Mouse (Mus musculus) stomach, postnatal 0 days (tissue): Measurements from ENCODE around the gene Abl1. TPM values are rescaled to one million over a fixed set of nuclear protein-coding genes. Genes with fewer than 3 reads are reported as not detected.

Experiments used
- ATAC-seq: fragments of 200-750 bp; cut with Nextera tagmentation; 2 replicates; pipeline ENCODE4 v1.8.0; 2017; ENCODE audit not compliant: low FRiP score, low TSS enrichment
- DNase-seq: peaks from one replicate; pipeline ENCODE4 v3.0.0-alpha.2; 2016; ENCODE audit warnings: low spot score
- H3K27ac ChIP-seq: fragments of 300-500 bp; sonication (generic); replicated peaks from 2 replicates; pipeline ENCODE4 v1.5.1; 2014; ENCODE audit warnings: mild to moderate bottlenecking, control low read depth
- H3K27me3 ChIP-seq: fragments of 300-500 bp; sonication (generic); 2 replicates; pipeline ENCODE4 v1.6.1; 2014; ENCODE audit warnings: low read length; ENCODE audit not compliant: control insufficient read depth, insufficient read depth
- H3K36me3 ChIP-seq: fragments of 300-500 bp; sonication (generic); 2 replicates; pipeline ENCODE4 v1.6.1; 2014; ENCODE audit warnings: low read length, mixed read lengths; ENCODE audit not compliant: control insufficient read depth, insufficient read depth
- H3K4me1 ChIP-seq: fragments of 300-500 bp; sonication (generic); replicated peaks from 2 replicates; pipeline ENCODE4 v1.6.1; 2014; ENCODE audit warnings: antibody characterized with exemption; ENCODE audit not compliant: control insufficient read depth, insufficient read depth
- H3K4me2 ChIP-seq: fragments of 300-500 bp; sonication (generic); replicated peaks from 2 replicates; pipeline ENCODE4 v1.6.1; 2014; ENCODE audit warnings: low read depth, mild to moderate bottlenecking, control low read depth, moderate library complexity
- H3K4me3 ChIP-seq: fragments of 300-500 bp; sonication (generic); 2 replicates; pipeline ENCODE4 v1.5.1; 2014; ENCODE audit warnings: low read depth, low read length, control low read depth
- H3K9ac ChIP-seq: fragments of 300-500 bp; sonication (generic); 2 replicates; pipeline ENCODE4 v1.6.1; 2014; ENCODE audit warnings: mild to moderate bottlenecking, low read length, control low read depth, mixed read lengths
- H3K9me3 ChIP-seq: fragments of 300-500 bp; sonication (generic); 2 replicates; pipeline ENCODE4 v1.6.1; 2016; ENCODE audit warnings: low read length; ENCODE audit not compliant: control insufficient read depth
- CTCF ChIP-seq: IDR thresholded peaks from 2 replicates; pipeline ENCODE4 v1.5.1; 2016; ENCODE audit warnings: antibody characterized with exemption, low read depth, mild to moderate bottlenecking, moderate library complexity
- EP300 ChIP-seq: optimal IDR thresholded peaks from 2 replicates; pipeline ENCODE3; 2016; ENCODE audit warnings: antibody characterized with exemption
- WGBS: fragments of 180-500 bp; shearing (Covaris S2); extraction: QIAGEN DNeasy Blood & Tissue Kit; methylation state at CpG from one replicate; pipeline ENCODE4 v1.1.7; 2014; 5-methylcytosine and 5-hydroxymethylcytosine counted together
- polyA plus RNA-seq: library from polyadenylated mRNA; unstranded; fragments of >200 nt; fragmentation: Nextera tagmentation; extraction: Ambion mirVana; gene quantifications from 2 replicates; pipeline ENCODE4 v1.2.1, GENCODE M21; 2015

Gene Abl1
- polyA plus RNA-seq, 1 experiment from 2014 or later, result 11.5 TPM

- Histone ChIP-seq H3K4me1 (0 out of 2 replicates have a peak, but pooled peaks cover 2% of the 10 kb centered on the region), H3K4me3 (no peak overlapping the region), H3K4me2 (no peak overlapping the region), H3K36me3 (no peaks in the 10 kb centered on the region), H3K27me3 (no peaks in the 10 kb centered on the region), H3K9ac (no peak overlapping the region), H3K9me3 (no peaks in the 10 kb centered on the region), H3K27ac (peak overlapping the region; percentile 45)
- 62% methylated on average over 9 of the region's 9 CpGs for WGBS
- TF ChIP-seq EP300 (no peak), CTCF (no peak)
- DNase-seq (no peak), ATAC-seq (no peak)
Measured at GRCm38 (mm10) chr2:31727576-31728277, 39.6 kb downstream of the Abl1 start.

DNA sequence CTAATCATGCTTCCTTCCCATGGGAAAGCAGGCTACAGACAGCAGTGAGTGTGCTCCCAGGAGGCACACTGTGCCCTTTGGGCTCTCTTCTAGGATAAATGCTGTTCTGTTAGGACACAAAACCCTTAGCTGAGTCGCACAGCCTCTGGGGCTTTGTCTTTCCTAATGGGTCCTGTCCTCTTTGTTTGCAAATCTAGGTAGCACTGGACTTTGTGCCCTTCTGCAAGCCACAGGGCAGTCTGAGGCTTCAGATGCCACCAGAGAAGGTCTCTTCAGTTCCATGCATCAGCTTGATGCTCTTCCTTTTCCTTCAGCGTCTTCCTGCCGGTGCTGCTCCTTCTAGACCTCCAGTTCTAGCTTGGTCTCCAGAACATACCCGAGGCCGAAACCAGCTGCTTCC, 42.5 kb downstream of the Abl1 start:
- Histone ChIP-seq H3K9ac (no peak overlapping the region), H3K36me3 (no peaks in the 10 kb centered on the region), H3K9me3 (no peaks in the 10 kb centered on the region), H3K4me1 (0 out of 2 replicates have a peak, but pooled peaks cover 2% of the 10 kb centered on the region), H3K27me3 (no peaks in the 10 kb centered on the region), H3K4me2 (no peak overlapping the region), H3K27ac (no peak overlapping the region), H3K4me3 (no peak overlapping the region)
- DNase-seq (no peak), ATAC-seq (no peak)
- WGBS, result 84% methylated on average over 5 of the region's 5 CpGs
- TF ChIP-seq EP300, result no peak
- no peak for TF ChIP-seq CTCF

DNA sequence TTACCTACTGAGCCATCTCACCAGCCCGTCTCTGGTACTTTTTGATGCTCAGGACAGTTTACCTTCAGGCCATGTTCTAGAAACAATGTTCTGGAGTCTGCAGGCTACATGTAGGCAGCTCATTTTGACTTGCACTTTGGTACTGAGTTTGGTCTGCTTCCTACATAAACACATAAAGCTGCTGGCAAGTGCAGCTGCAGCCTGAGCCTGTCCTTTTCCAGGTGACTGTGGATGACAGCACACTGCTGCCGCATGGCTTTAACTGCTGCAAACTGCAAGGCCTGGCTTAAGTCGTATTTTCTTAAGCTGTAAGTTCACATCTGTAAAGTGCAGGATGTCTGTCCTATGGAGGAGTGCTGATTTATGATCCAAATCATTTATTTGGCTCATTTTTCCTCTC, 44.3 kb downstream of the Abl1 start:
- H3K9ac ChIP-seq, result no peak overlapping the region
- no peaks in the 10 kb centered on the region for H3K4me1 ChIP-seq
- 77% methylated on average over 3 of the region's 3 CpGs for WGBS
- H3K4me3 ChIP-seq, result no peak overlapping the region
- H3K9me3 ChIP-seq, result no peaks in the 10 kb centered on the region
- H3K4me2 ChIP-seq, result no peak overlapping the region
- TF ChIP-seq CTCF (peak; percentile 26; the same call in 1 of the 2 replicates), EP300 (no peak)
- no peak for DNase-seq
- ATAC-seq, result no peak
- H3K36me3 ChIP-seq, result no peaks in the 10 kb centered on the region
- no peaks in the 10 kb centered on the region for H3K27me3 ChIP-seq
- no peak overlapping the region for H3K27ac ChIP-seq

DNA sequence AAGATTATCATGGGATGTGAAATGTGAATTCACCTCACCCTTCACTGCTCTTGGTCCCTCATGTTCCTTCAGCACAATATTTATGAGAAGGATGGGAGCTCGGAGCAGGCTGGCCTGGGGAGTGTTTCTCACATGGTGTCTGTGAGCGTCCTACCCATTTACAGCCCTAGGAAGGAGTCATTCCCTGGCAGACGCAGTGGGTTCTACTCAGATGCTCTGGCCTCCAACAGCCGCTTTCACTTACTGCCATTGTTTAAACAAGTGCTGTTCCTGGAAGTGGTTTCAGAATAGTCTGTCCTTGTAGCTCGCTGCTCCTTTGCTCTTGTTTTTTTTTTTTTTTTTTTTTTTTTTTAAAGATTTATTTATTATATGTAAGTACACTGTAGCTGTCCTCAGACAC, 45.4 kb downstream of the Abl1 start:
- Histone ChIP-seq H3K4me1 (no peaks in the 10 kb centered on the region), H3K9ac (no peak overlapping the region), H3K27ac (0 out of 2 replicates have a peak overlapping the region, but pooled peaks have one; percentile 30), H3K9me3 (no peaks in the 10 kb centered on the region), H3K4me3 (no peak overlapping the region), H3K27me3 (no peaks in the 10 kb centered on the region), H3K4me2 (no peak overlapping the region), H3K36me3 (no peaks in the 10 kb centered on the region)
- WGBS, result 33% methylated on average over 5 of the region's 5 CpGs
- TF ChIP-seq CTCF, result no peak; the same call in 1 of the 2 replicates
- TF ChIP-seq EP300, result no peak
- ATAC-seq (peak; percentile 59; the same call in 1 of the 2 replicates), DNase-seq (no peak)

- ATAC-seq, result no peak
- Histone ChIP-seq H3K27ac (no peak overlapping the region), H3K36me3 (no peaks in the 10 kb centered on the region), H3K4me2 (no peak overlapping the region), H3K4me1 (no peaks in the 10 kb centered on the region), H3K9ac (no peak overlapping the region), H3K4me3 (no peak overlapping the region), H3K27me3 (no peaks in the 10 kb centered on the region), H3K9me3 (no peaks in the 10 kb centered on the region)
- WGBS, result 56% methylated on average over 3 of the region's 3 CpGs
- no peak for DNase-seq
- TF ChIP-seq CTCF (no peak), EP300 (no peak)
Measured at GRCm38 (mm10) chr2:31739041-31739440, 50.9 kb downstream of the Abl1 start.

DNA sequence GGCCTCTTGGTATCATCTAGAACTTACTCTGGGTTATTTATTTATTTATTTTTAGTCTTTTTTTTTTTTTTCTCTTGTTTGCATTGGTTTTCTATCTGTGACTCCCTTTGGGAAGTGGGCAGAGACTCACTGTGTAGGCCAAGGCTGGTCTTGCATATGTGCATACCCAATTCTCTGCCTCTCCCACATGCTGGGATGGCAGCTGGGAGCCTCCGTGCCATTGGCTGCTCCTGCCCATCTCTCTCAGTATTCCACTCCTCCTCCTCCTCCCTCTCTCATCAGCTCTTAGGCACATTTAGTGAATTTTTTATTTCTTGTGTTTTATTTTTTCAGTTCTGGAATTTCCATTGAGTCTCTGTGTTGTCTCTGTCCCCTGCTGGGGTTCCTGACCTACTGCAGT, 53.6 kb downstream of the Abl1 start:
- no peak overlapping the region for H3K9ac ChIP-seq
- ATAC-seq, result no peak
- WGBS, result 79% methylated on average over 1 of the region's 1 CpGs

More for the DNA sequence above, 53.6 kb downstream of the Abl1 start:
- no peaks in the 10 kb centered on the region for H3K36me3 ChIP-seq
- no peaks in the 10 kb centered on the region; the same call in 1 of the 2 replicates for H3K4me1 ChIP-seq
- H3K4me2 ChIP-seq, result peak overlapping the region; percentile 23; the same call in 1 of the 2 replicates
- H3K27me3 ChIP-seq, result no peaks in the 10 kb centered on the region
- no peak for TF ChIP-seq EP300
- TF ChIP-seq CTCF, result no peak
- DNase-seq, result no peak
- H3K9me3 ChIP-seq, result no peaks in the 10 kb centered on the region
- H3K4me3 ChIP-seq, result no peak overlapping the region
- H3K27ac ChIP-seq, result peak overlapping the region; percentile 49; the same call in 1 of the 2 replicates
